Mouse (Mus musculus) hematopoietic stem cell, adult 5-6 weeks (primary cell): ENCODE measurements around the gene Lipk. TPM values are rescaled to one million over a fixed set of nuclear protein-coding genes. Genes with fewer than 3 reads are reported as not detected.

ENCODE experiments used
- total RNA-seq: library from RNA; stranded (forward); fragments of 172-1452, 232-1000 nt; gene quantifications from 2 replicates; pipeline ENCODE4 v1.2.3, GENCODE M21; 2017

Lipk gene
- total RNA-seq, 1 experiment from 2014 or later: not detected

Other genes with a start within 250 kb of the Lipk start
- gene Lipo3, start 246.3 kb upstream of the Lipk start, total RNA-seq: 9.2 and 12.7 TPM in 2 replicates
- gene Lipo1, start 220.8 kb upstream of the Lipk start, total RNA-seq: not detected in 2 replicates
- gene Lipf, start 47.1 kb upstream of the Lipk start, total RNA-seq: not detected in 2 replicates
- gene Lipn, start 59.1 kb downstream of the Lipk start, total RNA-seq: not detected in 2 replicates
- gene Lipm, start 92.6 kb downstream of the Lipk start, total RNA-seq: not detected in 2 replicates
- gene Ankrd22, start 157.8 kb downstream of the Lipk start, total RNA-seq: 2.7 and 6.7 TPM in 2 replicates
- 11.9 and 15.4 TPM in 2 replicates for gene Stambpl1, start 183.9 kb downstream of the Lipk start, total RNA-seq
- 0.25 TPM in 1 of 2 replicates, not detected in the other for gene Acta2, start 247.3 kb downstream of the Lipk start, total RNA-seq